Mouse (Mus musculus): ENCODE data around the gene Gm9918. TPM values are rescaled to one million over a fixed set of nuclear protein-coding genes. Genes with fewer than 3 reads are reported as not detected.

Gene Gm9918
- total RNA-seq, 2 experiments from 2014 or later: not detected

DNA sequence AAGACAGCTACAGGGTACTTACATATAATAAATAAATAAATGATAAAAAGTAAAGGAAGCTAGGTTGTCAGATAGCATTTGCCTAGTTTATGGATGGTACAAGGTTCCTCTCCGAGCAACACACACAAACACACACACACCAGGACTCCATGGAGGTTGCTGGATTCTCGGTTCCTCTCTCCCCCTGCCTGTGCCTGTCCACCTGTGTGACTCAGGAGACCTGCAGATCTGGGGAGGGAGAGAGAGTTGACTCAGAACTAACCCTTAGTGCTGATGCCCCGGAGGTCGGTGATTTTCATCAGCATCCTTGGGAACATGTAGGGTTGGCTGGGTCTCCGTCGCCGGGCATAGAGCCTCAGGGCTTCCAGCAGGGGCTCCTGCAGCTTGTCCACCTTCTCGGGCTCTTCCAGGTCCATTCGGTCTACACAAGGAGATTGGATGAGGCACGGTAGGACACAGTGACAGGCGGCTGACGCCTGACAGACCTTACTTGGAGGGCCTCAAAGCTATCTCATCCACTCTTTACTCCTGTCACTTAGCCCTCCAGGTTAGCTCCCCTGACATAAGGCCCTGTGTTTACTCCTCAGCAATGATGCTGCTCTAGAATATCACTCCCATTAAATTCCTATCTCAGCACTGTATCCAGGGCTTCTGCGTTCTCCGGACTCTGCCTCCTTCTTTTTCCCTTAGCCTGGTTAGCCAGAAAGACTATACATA is 31.7 kb upstream of the Gm9918 start:
- TF ChIP-seq CTCF (IDR thresholded peaks at IDR 0.05): no peak
- Histone ChIP-seq H3K27ac (no peak overlapping the region), H3K4me3 (no peak overlapping the region)
- DNase-seq: no peak
- intact Hi-C loops (cut with DNase I): loop anchor here (1.0 to 5.0 kb wide), 3 partner anchors 41 to 139 kb away; partner anchors contain the start of gene Mfsd5

DNA sequence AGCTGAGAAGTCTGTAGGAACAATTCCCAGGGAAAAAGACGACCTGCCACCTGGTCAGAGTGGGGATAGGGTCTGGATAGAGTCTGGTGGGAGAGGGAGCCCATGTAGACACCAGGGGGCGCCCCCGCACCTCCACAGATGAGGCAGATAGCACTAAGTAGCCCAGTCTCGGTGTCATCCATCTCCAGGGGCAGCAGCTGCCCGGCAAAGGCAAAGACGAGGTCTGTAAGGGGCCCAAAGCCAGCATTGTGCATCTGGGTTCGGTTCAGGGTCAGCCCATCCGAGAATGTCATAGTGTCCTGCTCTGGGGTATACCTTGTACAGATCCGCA is 31.1 kb upstream of the Gm9918 start:
- intact Hi-C loops (cut with DNase I): loop anchor here (1.0 to 5.0 kb wide), 3 partner anchors 40 to 138 kb away; partner anchors contain the start of gene Mfsd5
- Histone ChIP-seq H3K4me3 (no peak overlapping the region), H3K27ac (peak overlapping the region; percentile 99; the same call in 1 of the 2 replicates)
- TF ChIP-seq CTCF (IDR thresholded peaks at IDR 0.05): peak; percentile 98
- peak; percentile 87 for DNase-seq

DNA sequence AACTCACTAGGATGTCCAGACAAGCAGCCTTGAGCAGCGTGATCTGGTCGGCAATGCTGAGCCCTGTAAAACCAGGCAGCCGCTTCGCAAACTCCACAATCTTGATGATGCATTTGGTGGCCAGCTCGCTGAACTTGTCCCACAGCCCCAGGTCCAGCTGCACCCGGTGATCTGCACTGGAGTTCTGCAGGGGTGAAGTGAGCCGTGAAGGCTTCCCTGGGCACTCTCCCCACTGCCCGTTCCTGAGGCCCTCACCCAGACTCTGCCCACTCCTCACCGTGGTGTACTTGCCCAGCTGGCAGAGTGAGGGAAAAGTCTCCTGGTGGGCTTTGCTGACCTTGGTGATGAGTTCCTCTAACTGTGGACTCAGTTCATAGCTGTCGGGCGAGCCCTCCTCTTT is 30.5 kb upstream of the Gm9918 start:
- DNase-seq: no peak
- Histone ChIP-seq H3K4me3 (peak overlapping the region; percentile 11; the same call in 1 of the 2 replicates), H3K27ac (peak overlapping the region; percentile 99)
- no peak for TF ChIP-seq CTCF (IDR thresholded peaks at IDR 0.05)
- intact Hi-C loops (cut with DNase I): loop anchor here (1.0 to 5.0 kb wide), 3 partner anchors 39 to 137 kb away; partner anchors contain the start of gene Mfsd5

DNA sequence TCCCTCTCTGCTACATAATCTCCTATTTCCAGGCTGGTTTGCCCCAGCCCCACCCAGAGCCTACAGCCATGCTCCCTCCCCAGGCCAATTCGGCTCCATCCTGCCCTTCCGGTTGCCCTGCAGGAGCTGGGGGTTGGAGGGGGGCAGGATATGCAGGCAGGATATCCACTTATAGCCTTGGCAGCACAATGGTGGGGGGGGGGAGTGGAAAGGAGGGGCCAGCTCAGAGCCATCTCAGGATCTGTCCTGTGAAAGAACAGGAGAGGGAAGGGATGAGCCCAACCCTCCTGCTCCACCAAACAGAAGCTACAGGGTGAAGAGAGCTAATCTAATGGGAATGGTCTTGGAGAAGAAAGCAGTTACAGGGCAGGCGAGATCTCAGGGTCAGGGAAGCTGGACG is 29.8 kb upstream of the Gm9918 start:
- peak; percentile 56 for DNase-seq
- no peak for TF ChIP-seq CTCF (IDR thresholded peaks at IDR 0.05)
- peak overlapping the region; percentile 99 for H3K27ac ChIP-seq
- intact Hi-C loops (cut with DNase I): no loop called here
- peak overlapping the region; percentile 29 for H3K4me3 ChIP-seq

DNA sequence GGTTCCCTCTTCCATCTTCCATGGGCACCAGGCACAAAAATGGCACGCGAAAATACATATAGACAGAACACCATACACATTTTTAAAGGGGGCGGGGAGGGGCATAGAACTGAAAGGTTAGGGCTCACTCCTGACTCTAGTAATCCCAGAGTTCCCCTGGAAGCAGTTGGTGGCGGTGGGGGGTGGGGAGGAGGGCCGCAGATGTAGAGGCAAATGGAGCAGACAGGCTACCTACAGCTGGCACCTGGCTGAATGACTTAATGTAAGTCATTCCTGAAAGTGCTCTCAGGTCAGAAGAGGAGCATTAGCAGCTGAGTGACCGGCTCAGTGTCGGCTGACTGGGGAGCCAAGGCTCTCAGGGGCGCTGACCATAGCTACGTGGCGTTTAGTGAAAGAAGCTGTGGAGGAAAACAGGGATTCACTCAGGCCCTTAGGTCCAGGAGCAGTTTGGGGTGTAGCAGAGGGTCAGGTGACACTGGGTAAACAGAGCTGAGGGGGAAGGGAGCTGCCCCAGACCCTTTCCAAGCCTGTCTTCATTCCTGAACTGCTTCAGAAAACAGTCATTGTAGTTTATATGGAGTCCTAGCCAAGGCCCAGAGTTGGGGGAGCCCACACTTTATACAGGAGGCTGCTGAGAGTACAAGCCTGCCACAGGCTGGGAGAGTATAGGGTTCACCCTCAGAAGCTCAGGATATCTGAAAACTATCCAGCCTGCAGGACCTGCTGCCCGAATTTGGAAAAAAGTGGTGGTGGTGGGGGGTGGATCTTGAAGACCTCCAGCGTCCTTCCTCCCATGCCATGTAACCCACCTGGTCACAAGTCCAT is 27.7 kb upstream of the Gm9918 start:
- intact Hi-C loops (cut with DNase I): no loop called here
- DNase-seq: no peak
- peak overlapping the region; percentile 99 for H3K27ac ChIP-seq
- peak overlapping the region; percentile 76 for H3K4me3 ChIP-seq
- no peak for TF ChIP-seq CTCF (IDR thresholded peaks at IDR 0.05)

DNA sequence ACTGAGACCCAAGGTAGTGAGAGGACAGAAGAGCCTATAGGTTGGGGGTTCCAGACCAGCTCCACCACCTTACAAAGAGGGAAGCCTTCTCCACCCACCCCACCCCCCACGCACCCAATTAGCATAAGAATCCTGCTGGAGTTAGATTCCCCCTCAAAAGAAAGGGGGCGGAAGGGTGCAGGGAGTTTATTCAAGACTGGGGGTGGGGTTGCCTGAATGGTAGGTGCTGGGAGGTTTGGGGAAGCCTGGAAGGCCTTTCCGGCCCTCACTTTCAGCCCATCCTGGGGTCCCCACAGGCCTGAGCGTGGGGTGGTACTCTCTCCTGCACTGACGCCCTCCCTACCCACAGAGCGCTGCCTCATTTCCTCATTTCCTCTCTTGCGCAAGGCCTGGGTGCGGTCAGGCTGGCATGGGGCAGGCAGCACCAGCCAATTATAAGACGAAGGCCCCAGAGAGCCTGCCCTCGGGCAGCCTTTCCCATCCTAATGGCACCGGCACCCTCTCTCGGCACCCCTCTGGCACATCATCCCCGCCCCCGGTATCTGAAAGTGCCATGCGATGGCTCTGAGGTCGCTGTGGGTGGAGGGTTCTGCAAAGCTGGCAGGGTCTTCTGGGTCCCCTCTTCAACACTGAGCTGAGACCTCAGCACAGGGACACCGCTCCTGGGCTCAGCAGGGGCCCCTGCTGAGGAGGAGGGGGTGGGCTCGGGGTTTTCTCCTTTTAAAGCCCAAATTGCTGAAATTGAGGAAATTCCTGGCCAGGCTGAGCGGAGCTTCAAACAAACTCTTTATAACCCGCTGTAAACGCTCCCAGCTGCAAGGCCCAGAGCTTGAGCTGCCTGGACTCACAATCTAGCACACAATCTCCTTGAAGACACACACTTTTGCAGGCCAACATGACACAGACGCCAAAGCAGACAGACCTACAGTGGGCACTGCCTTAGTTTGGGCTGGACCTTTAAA is 26.9 kb upstream of the Gm9918 start:
- H3K27ac ChIP-seq: peak overlapping the region; percentile 99
- H3K4me3 ChIP-seq: peak overlapping the region; percentile 76
- intact Hi-C loops (cut with DNase I): no loop called here
- TF ChIP-seq CTCF (IDR thresholded peaks at IDR 0.05): no peak
- DNase-seq: peak; percentile 79

DNA sequence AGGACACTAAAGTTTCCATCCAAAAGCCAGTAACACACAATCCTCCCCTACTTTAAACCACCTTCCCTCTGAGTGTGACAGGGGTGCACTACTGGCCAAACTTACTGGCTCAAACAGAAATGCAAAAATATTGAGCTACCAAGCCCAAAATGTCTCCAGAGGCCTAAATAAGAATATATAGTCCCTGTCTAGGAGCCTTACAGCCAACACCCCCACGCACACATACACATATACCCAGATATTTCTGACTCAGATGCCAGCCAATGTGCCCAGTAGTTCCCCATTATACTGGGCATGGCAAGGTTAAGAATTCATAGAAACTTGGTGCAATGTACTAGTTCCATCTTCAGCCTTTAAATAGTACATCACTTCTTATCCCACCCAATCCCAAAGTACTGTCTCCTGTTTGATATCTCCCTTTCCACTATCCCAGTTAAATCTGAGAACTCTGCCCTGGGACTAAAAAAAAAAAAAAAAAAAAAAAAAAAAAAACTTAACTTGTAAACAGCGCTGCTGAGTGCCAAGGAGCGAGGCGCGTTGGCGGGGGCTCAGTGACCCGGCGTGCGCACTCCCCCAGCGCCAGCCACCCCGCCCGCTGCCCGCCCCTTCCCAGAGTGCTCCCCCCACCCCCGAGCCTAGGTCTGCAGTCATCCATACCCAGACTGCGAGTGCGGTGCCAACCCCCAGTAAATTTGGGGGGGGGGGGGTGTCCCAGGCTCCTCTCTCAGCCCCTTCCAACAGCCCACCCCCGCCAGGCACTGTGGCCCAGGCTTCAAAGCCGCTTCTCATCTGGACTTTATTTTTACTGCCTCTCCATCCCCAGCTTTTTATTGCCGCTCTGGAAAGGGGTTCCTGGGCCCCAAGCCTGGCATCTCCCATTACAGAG is 25.8 kb upstream of the Gm9918 start:
- DNase-seq: peak; percentile 84
- no peak for TF ChIP-seq CTCF (IDR thresholded peaks at IDR 0.05)
- peak overlapping the region; percentile 99 for H3K27ac ChIP-seq
- intact Hi-C loops (cut with DNase I): no loop called here
- H3K4me3 ChIP-seq: peak overlapping the region; percentile 76

DNA sequence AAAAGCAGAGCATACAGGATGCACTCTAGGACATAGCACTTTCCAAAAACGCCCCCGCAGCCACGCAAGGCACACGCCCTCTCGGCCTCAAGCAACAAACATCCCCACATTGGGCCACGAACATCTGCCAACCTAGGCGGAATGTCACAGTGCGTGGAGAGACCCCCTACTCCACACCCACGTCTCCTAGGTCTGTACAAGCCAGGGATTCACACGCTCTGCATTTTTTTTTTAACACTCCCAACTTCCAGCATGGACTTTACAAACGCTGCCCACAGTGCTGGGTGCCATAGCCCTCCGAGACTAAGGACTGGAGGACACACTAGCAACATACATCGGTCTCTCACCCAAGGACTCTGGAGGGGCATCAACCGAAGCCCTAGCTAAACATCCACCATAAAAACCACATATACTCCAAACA is 24.9 kb upstream of the Gm9918 start:
- Histone ChIP-seq H3K27ac (peak overlapping the region; percentile 99), H3K4me3 (peak overlapping the region; percentile 76)
- intact Hi-C loops (cut with DNase I): no loop called here
- DNase-seq: peak; percentile 53
- no peak for TF ChIP-seq CTCF (IDR thresholded peaks at IDR 0.05)

DNA sequence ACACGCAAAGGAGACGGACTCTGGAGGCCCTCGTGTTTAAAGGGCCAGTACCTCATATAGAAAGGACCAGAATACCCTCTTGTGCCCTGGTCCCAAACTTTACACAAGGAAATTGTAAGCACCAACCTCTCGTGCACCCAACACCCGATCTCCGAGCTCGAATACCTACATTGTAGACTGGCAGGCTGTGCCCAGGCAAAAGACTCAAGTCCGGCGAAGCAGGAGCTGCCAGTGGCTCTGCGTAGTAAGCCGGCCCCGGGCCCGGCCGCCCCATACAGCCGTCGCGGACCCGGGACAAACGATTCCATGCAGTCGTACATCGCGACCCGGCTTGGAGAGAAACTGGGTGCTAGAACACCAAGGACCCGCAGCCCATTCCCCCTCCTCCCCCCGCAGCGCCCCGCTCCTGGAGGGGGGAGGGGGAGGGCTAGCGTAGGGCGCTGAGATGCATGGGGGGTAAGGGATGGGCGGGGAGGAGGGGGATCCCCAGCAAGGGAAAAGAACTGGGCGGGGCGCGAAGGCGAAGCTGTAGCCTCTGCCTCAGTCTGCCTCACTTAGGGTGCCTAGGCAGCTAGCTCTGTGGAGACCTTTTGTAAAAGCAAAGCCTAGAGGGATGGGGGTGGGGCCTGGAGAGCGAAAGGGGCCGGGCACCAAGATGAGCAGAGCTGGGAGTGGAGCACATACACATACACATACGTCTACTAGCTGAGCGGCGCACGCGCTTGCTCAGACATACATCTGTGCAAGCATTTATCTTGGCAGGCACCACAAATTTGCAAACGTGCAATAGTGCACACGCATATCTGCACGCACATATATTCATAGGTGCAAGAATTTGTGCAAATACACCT is 24.2 kb upstream of the Gm9918 start:
- DNase-seq: peak; percentile 84
- H3K27ac ChIP-seq: peak overlapping the region; percentile 99
- peak overlapping the region; percentile 76 for H3K4me3 ChIP-seq
- intact Hi-C loops (cut with DNase I): no loop called here
- TF ChIP-seq CTCF (IDR thresholded peaks at IDR 0.05): no peak

DNA sequence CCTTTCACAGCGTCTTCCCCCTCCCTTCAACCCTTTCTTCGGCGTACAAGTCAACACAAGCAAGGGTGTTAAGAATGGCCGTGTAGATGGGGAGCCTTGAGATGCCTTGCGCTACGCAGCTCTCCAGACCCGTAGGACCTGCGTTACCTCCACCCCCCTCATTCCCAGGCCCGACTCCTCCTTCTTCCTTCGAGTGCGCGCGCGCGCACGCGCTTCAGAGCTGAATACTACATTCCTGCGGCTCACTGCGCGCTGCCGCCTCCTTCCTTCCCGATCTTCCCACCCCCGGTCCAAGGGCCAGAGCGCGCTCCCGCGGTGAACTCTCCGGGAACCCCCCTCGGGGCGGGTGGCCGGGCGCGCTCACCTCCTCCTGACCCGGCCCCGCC is 23.5 kb upstream of the Gm9918 start:
- Histone ChIP-seq H3K27ac (peak overlapping the region; percentile 99), H3K4me3 (peak overlapping the region; percentile 76)
- DNase-seq: peak; percentile 98
- TF ChIP-seq CTCF (IDR thresholded peaks at IDR 0.05): no peak
- intact Hi-C loops (cut with DNase I): no loop called here

All from gastrocnemius, adult 2 months (tissue).